Mouse (Mus musculus) heart, postnatal 0 days (tissue): Measurements from ENCODE around the gene Prg2.

Experiments
- CTCF ChIP-seq: IDR thresholded peaks from 2 replicates; pipeline ENCODE4 v1.5.1; 2016; ENCODE audit warnings: antibody characterized with exemption, control low read depth, low read depth
- EP300 ChIP-seq: IDR thresholded peaks from 2 replicates; pipeline ENCODE4 v1.6.1; 2016; ENCODE audit warnings: antibody characterized with exemption, low read depth

DNA sequence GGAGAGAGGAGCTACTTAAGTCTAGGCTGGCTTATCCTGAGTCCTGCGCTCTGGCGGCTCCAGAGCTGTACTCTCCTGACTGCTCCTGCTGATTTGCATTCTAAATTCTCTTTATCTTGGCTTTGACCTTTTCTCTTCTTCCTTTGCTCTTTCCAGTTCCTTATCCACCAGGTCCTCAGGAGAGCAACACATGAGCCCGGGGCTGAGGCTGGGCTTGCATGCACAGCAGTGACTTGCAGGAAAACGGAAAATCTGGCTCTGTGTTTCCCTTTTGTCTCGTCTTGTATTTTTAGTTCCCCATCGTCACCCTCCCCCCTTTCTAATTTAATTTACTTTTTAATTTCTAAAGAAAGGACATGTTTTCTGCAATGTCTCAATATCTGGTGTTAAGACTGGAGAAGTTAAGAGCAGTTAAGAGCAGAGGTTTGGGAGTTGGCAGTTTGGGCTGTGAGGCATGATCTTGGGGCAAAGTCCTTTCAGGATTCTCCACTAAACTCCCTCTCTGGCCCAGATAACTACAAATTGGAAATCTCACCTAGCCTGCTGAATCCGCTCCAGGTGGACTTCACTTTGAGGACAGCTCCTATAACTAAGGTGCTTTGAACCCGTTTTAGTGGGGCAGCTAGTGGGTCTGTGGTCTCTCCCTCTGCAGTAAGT lies 46.1 kb upstream of the Prg2 start:
- no peak for TF ChIP-seq CTCF
- no peak for TF ChIP-seq EP300
